Comparison of ENCODE assay signal across 1 mouse cellular context in the genomic region with DNA sequence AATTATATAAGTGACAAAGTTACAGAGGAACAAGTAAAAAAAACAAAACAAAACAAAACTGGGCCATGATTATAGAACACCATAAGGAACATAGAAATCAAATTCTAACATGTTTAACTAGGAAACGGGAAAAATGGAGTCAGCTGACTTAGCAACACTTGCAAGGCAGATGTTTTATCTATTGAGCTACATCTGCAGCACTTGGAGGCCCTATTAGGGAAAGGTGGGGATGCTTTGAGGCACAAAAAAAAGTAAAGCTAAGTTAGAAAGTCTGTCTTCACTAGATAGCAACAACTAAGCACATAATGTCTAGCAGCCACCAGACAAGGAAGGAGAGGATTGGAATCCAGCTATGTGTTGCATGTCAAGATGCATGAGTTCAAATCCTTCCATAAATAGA.
TF ChIP-seq lines count a peak whose summit lies in the region.

No protein-coding gene starts in this region.

TF ChIP-seq in MEL, 35 proteins besides CTCF, POLR2A, EP300 and RAD21 (continued from another document):
- peak; percentile 41; the same call in 1 of the 2 replicates for TF ChIP-seq ETS1 (IDR thresholded peaks at IDR 0.05; ENCODE audit: low read depth, low read length)
- TF ChIP-seq USF2 (IDR thresholded peaks at IDR 0.05; ENCODE audit: borderline replicate concordance in 1 of 2, insufficient read depth in 1 of 2, low read depth in 1 of 2, low read length in 2 of 2) = no peak
- no peak for TF ChIP-seq RCOR1 (IDR thresholded peaks at IDR 0.05; ENCODE audit: low read depth, low read length)
- peak; percentile 64 for TF ChIP-seq GATA1 (IDR thresholded peaks at IDR 0.05; ENCODE audit: low read depth, low read length)
- no peak for TF ChIP-seq ELF1 (IDR thresholded peaks at IDR 0.05; ENCODE audit: low read depth, low read length)
